ENCODE assay signal across 16 mouse cellular contexts in the genomic region with DNA sequence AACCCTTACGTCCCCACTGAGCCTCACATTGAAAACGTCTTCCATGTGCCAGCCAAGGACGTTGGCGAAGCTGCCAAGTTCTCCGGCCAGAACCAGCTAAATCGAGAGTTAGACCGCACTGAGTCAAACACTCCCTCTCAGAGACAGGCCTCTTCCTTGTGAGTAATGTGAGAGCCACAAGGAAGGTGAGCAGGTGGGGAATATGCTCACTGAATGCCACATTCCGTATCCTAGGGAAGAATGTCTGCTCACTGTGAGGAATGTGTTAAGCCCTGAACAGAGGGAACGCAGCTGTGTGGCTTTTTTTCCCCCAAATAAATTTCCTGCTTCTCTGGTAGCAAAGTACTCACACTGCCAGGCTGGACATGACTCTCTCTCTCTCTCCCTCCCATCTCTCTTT. TPM values are rescaled to one million over a fixed set of nuclear protein-coding genes. Genes with fewer than 3 reads are reported as not detected.
DNase-seq lines count a peak whose midpoint lies in the region; ATAC-seq and TF ChIP-seq lines count a peak whose summit lies in the region.
"Had no signal": no experiment of that assay in that cellular context is flagged by ENCODE, and none has a peak within 500 bp of the region (broad histone marks: within the 10 kb centered on the region; RNA-seq: fewer than 3 reads in every experiment).

No protein-coding gene starts in this region.

- TF ChIP-seq POLR2A in CH12.LX (IDR thresholded peaks at IDR 0.05; ENCODE audit: low read depth, low read length): no peak
- no peak for TF ChIP-seq POLR2A in brain, embryonic 14.5 days (IDR thresholded peaks at IDR 0.05; ENCODE audit: borderline replicate concordance, extremely low read depth, insufficient read depth, insufficient read length, poor library complexity, severe bottlenecking)

- no peak for TF ChIP-seq CTCF in CH12.LX (conservative IDR thresholded peaks at IDR 0.05 in 1 of 2, IDR thresholded peaks at IDR 0.05 in 1 of 2; ENCODE audit: low read depth in 2 of 2, low read length in 2 of 2)
- TF ChIP-seq CTCF in brain, embryonic 14.5 days (IDR thresholded peaks at IDR 0.05; ENCODE audit: borderline replicate concordance, extremely low read depth, insufficient read depth, insufficient read length): no peak
- no peak for TF ChIP-seq CTCF in intestine, postnatal 0 days (IDR thresholded peaks at IDR 0.05; ENCODE audit: low read depth)

- no peak for TF ChIP-seq RAD21 in CH12.LX (IDR thresholded peaks at IDR 0.05; ENCODE audit: low read depth, low read length)

- H3K9ac ChIP-seq in forebrain, embryonic 16.5 days (replicated peaks; ENCODE audit: low read depth, low read length): no peak overlapping the region
- no peak overlapping the region for H3K9ac ChIP-seq in CH12.LX (ENCODE audit: insufficient read depth, low read depth)
- H3K9ac ChIP-seq in intestine, postnatal 0 days (ENCODE audit: low read depth, low read length): no peak overlapping the region
- H3K9ac ChIP-seq: midbrain, embryonic 15.5 days; neural tube, embryonic 12.5 days had no signal

- in situ Hi-C loops in CH12.LX (cut with MboI; ENCODE audit: low pct_ligation_motif_present, low pct_unique_long_range_greater_than_20kb, low sequenced_read_pairs): no loop called here

- no peaks in the 10 kb centered on the region for H3K9me3 ChIP-seq in forebrain, embryonic 10.5 days
- no peaks in the 10 kb centered on the region for H3K9me3 ChIP-seq in forebrain, embryonic 16.5 days (ENCODE audit: control insufficient read depth, low read length)
- H3K9me3 ChIP-seq in CH12.LX (replicated peaks; ENCODE audit: low read length): peaks cover 5% of the 10 kb centered on the region
- no peaks in the 10 kb centered on the region for H3K9me3 ChIP-seq in intestine, postnatal 0 days (ENCODE audit: control insufficient read depth)
- H3K9me3 ChIP-seq: midbrain, embryonic 15.5 days; neural tube, embryonic 12.5 days had no signal

- DNase-seq in forebrain, embryonic 10.5 days (ENCODE audit: extremely low spot score, low spot score): no peak
- no peak for DNase-seq in CH12.LX (ENCODE audit: extremely low read depth)
- DNase-seq in brain, embryonic 14.5 days (ENCODE audit: low read depth): peak; percentile 64
- no peak for DNase-seq in urinary bladder, postnatal 10 days (ENCODE audit: low spot score)
- no peak for DNase-seq in right cerebral cortex, postnatal 25 days
- DNase-seq: cerebellum, adult 9-11 months; gastrocnemius, postnatal 25 days; kidney, adult 9 months; layer of hippocampus, adult 9-11 months; lung, postnatal 4 days; thymus, adult 18-20 months had no signal

- peaks cover 21% of the 10 kb centered on the region for H3K4me1 ChIP-seq in forebrain, embryonic 10.5 days
- H3K4me1 ChIP-seq in forebrain, embryonic 16.5 days (replicated peaks; ENCODE audit: control insufficient read depth, insufficient read depth, low read length): peaks cover 8% of the 10 kb centered on the region; the same call in 1 of the 2 replicates
- peaks cover 3 to 4% of the 10 kb centered on the region in 2 experiments; a peak in 3 of 4 replicates for H3K4me1 ChIP-seq in CH12.LX (ENCODE audit: control insufficient read depth in 1 of 2, insufficient read depth in 2 of 2)
- H3K4me1 ChIP-seq in intestine, postnatal 0 days (replicated peaks; ENCODE audit: control insufficient read depth, insufficient read depth, low read length): no peaks in the 10 kb centered on the region
- H3K4me1 ChIP-seq: neural tube, embryonic 12.5 days had no signal

- 74% methylated on average over 9 of the region's 9 CpGs for WGBS in forebrain, embryonic 10.5 days
- 40% methylated on average over 9 of the region's 9 CpGs for WGBS in forebrain, embryonic 16.5 days
- WGBS in intestine, postnatal 0 days: 66% methylated on average over 9 of the region's 9 CpGs

- no peak overlapping the region for H3K4me3 ChIP-seq in forebrain, embryonic 10.5 days
- no peak overlapping the region for H3K4me3 ChIP-seq in forebrain, embryonic 16.5 days (replicated peaks; ENCODE audit: low read length)
- peak overlapping the region in 1 of 3 experiments; percentile 15 for H3K4me3 ChIP-seq in CH12.LX (replicated peaks in 1 of 3; ENCODE audit: low read depth in 2 of 3, low read length in 2 of 3, poor library complexity in 1 of 3)
- no peak overlapping the region for H3K4me3 ChIP-seq in intestine, postnatal 0 days (ENCODE audit: low read depth, low read length)
- H3K4me3 ChIP-seq: midbrain, embryonic 15.5 days; neural tube, embryonic 12.5 days had no signal

- H3K36me3 ChIP-seq in forebrain, embryonic 10.5 days (replicated peaks): no peaks in the 10 kb centered on the region
- H3K36me3 ChIP-seq in forebrain, embryonic 16.5 days (ENCODE audit: control insufficient read depth, insufficient read depth): no peaks in the 10 kb centered on the region
- H3K36me3 ChIP-seq in CH12.LX (replicated peaks in 1 of 2; ENCODE audit: control insufficient read depth in 1 of 2, insufficient read depth in 1 of 2, low read length in 1 of 2): no peaks in the 10 kb centered on the region
- H3K36me3 ChIP-seq in intestine, postnatal 0 days (ENCODE audit: control insufficient read depth, insufficient read depth): no peaks in the 10 kb centered on the region
- H3K36me3 ChIP-seq: midbrain, embryonic 15.5 days; neural tube, embryonic 12.5 days had no signal

- no peak for TF ChIP-seq EP300 in CH12.LX (IDR thresholded peaks at IDR 0.05; ENCODE audit: low read length)

- dilution Hi-C loops in CH12.LX (cut with MboI; ENCODE audit: extremely low pct_ligation_motif_present, extremely low pct_unique_long_range_greater_than_20kb, low sequenced_read_pairs): no loop called here

- ATAC-seq in forebrain, embryonic 16.5 days: no peak
- peak; percentile 34; the same call in 1 of the 2 replicates for ATAC-seq in intestine, postnatal 0 days
- ATAC-seq: midbrain, embryonic 15.5 days had no signal

- no peak overlapping the region for H3K4me2 ChIP-seq in forebrain, embryonic 16.5 days (ENCODE audit: low read length)
- peak overlapping the region; percentile 10; the same call in 1 of the 2 replicates for H3K4me2 ChIP-seq in CH12.LX (ENCODE audit: insufficient read depth, low read depth, poor library complexity, severe bottlenecking)
- no peak overlapping the region for H3K4me2 ChIP-seq in intestine, postnatal 0 days (replicated peaks; ENCODE audit: low read depth)
- H3K4me2 ChIP-seq: heart, embryonic 11.5 days; midbrain, embryonic 15.5 days; neural tube, embryonic 12.5 days had no signal

- no peaks in the 10 kb centered on the region for H3K27me3 ChIP-seq in forebrain, embryonic 10.5 days (ENCODE audit: poor library complexity, severe bottlenecking)
- H3K27me3 ChIP-seq in forebrain, embryonic 16.5 days (replicated peaks; ENCODE audit: control insufficient read depth, insufficient read depth, low read length): no peaks in the 10 kb centered on the region
- H3K27me3 ChIP-seq in CH12.LX (replicated peaks): no peaks in the 10 kb centered on the region
- H3K27me3 ChIP-seq in intestine, postnatal 0 days (replicated peaks; ENCODE audit: control insufficient read depth, insufficient read depth, low read length): no peaks in the 10 kb centered on the region
- H3K27me3 ChIP-seq: midbrain, embryonic 15.5 days; neural tube, embryonic 12.5 days had no signal

- no peaks in the 10 kb centered on the region for H3K79me2 ChIP-seq in CH12.LX (replicated peaks; ENCODE audit: control insufficient read depth, extremely low read depth, insufficient read depth, poor library complexity, severe bottlenecking)

- peak overlapping the region; percentile 76 for H3K27ac ChIP-seq in forebrain, embryonic 10.5 days
- H3K27ac ChIP-seq in forebrain, embryonic 16.5 days (ENCODE audit: low read length): no peak overlapping the region
- no peak overlapping the region for H3K27ac ChIP-seq in CH12.LX (ENCODE audit: insufficient read depth, low read depth)
- H3K27ac ChIP-seq in intestine, postnatal 0 days (ENCODE audit: low read depth, low read length): no peak overlapping the region
- H3K27ac ChIP-seq: midbrain, embryonic 15.5 days; neural tube, embryonic 12.5 days had no signal

TF ChIP-seq in CH12.LX, 34 proteins besides CTCF, POLR2A, EP300 and RAD21:
- TF ChIP-seq USF2 (conservative IDR thresholded peaks at IDR 0.05; ENCODE audit: low read depth, low read length) (no peak), ETS1 (conservative IDR thresholded peaks at IDR 0.05; ENCODE audit: low read depth, low read length) (peak; percentile 86)

RNA-seq across cellular contexts. Expression of gene Zfp148, which starts 54.0 kb away (rescaled TPM):
- 44.7 and 45.2 TPM in 2 replicates for polyA plus RNA-seq in forebrain, embryonic 10.5 days (2016; fragmentation: Nextera tagmentation; extraction: Ambion mirVana)
- polyA plus RNA-seq in forebrain, embryonic 16.5 days (2015; fragmentation: Nextera tagmentation; extraction: Ambion mirVana): 78.9 and 92.8 TPM in 2 replicates
- total RNA-seq in CH12.LX (2012; rRNA removed): 19.5 and 23.2 TPM in 2 replicates
- total RNA-seq in CH12.LX (2014; rRNA removed): 28.6 and 30.4 TPM in 2 replicates
- 36.6 and 39.9 TPM in 2 replicates for polyA plus RNA-seq in CH12.LX (2012; ENCODE audit: insufficient read length, low read depth)
- polyA plus RNA-seq in brain, embryonic 14.5 days (2012; rRNA removed): 23.7 and 30.8 TPM in 2 replicates
- 20.1 and 20.5 TPM in 2 replicates for polyA plus RNA-seq in intestine, postnatal 0 days (2015; fragmentation: Nextera tagmentation; extraction: Ambion mirVana)
